Mouse (Mus musculus) thymus, postnatal 36 days (tissue): ENCODE measurements around the gene Man2a1.
"Not testable (repeated sequence)": the region's sequence is repeated elsewhere in the genome, so short reads cannot be mapped to it uniquely, and the experiment has no call there.

ENCODE experiments used
- DNase-seq, 2 experiments: peaks; one replicate each; pipeline ENCODE4 v3.0.0; 2022; ENCODE audit warnings: mixed read lengths in 2 of 2

The Man2a1 gene

GRCm38 (mm10) chr17:64716318-64716717, 115.8 kb downstream of the Man2a1 start:
- DNase-seq: no peak

DNA sequence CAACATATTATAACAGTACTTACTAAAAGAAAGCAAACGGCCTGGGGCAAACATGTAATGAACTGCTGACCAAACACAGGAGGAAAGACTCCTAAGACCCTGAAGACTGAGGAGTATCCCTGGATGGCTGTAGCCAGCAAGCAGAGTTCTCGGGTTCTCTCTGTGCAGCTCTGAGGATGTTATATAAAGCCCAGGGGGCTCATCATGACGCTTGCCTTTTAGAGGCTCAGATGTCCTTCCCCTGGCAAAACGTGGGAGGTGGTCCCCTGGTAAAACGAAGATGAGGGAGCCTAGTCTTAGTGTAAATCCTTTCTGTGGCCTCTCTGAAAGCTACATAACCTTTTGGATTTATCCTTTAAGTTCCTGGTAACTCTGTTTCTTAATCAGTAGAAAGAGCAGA, 119.2 kb downstream of the Man2a1 start:
- DNase-seq: no peak

DNA sequence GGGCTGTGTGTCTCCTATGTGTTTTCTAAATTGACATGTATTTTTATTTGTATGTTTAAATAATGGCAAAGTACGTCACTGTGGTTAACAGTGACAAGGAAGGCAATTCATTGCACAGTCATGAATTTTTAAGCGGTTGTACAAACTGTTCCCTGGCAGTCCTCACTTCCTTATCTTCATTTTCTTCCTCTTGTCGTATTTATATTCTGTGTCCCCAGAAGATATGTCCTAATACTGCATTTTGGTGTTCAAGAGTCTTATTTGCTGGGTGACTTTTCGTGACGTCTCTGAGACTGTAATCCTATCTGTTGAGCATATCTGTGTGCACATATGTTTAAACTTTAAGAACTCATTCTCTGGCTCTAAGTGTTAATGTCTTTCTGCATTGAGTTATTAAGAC, 120.6 kb downstream of the Man2a1 start:
- DNase-seq: no peak

DNA sequence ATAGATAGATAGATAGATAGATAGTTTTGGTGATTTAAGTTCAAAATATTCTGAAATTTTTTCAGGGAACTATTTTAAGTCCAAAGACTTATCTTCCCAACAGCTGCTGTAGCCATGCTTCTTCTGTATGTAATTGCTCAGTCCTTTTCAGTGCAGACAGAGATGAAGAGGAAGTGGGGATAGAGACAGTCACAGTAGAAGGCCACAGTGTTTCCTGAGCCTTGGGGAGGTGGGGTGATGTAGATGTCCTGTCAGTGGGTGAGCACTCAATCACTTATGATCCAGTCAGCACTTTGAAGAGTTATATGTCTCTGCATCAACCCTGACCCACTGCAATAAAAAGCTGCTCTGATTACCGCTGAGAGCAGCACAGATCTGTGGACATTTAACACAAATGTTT, 122.6 kb downstream of the Man2a1 start:
- no peak for DNase-seq

DNA sequence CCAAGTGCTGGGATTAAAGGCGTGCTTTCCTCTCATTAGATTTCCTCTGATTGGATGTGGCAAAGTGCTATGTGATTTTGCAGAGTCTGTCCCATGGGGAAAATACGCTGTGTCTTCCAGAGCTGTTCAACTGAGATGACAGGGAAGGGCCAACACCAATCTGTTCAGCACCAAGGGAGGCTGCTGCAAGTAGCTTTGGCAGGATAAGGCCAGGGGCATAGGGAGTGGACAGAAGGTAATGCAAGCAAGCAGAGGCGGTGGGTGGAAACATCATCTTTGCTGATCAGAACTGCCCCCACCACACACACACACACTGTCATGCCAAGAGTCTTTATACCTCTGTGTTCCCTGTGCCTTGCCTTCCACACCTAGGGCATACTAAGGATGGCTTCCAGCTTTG, 124.7 kb downstream of the Man2a1 start:
- DNase-seq: no peak

DNA sequence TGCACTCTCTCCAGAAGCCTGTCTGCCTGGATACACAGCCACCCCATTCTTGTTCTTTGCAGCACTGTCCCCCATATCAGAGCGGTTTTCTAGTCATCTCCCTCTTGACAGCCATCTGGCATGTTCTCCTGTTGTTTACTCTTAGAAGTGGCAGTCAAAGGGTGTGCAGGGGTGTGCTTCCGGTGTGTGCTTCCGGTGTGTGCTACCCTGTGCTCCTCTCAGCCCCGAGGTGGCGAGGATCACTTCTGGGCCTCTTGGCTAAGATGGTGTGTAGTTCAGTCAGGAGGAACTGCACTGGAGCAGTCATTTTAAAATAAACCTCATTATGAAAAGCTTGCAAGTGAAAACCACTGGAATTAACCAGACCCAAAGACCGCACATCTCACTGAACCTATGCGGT, 125.5 kb downstream of the Man2a1 start:
- peak; percentile 51 to 71 for DNase-seq

- DNase-seq: no peak
Measured at GRCm38 (mm10) chr17:64735492-64735891, 135.0 kb downstream of the Man2a1 start.

- DNase-seq: no peak
Measured at GRCm38 (mm10) chr17:64737918-64738317, 137.4 kb downstream of the Man2a1 start.

GRCm38 (mm10) chr17:64739129-64739528, 138.6 kb downstream of the Man2a1 start:
- no peak for DNase-seq

DNA sequence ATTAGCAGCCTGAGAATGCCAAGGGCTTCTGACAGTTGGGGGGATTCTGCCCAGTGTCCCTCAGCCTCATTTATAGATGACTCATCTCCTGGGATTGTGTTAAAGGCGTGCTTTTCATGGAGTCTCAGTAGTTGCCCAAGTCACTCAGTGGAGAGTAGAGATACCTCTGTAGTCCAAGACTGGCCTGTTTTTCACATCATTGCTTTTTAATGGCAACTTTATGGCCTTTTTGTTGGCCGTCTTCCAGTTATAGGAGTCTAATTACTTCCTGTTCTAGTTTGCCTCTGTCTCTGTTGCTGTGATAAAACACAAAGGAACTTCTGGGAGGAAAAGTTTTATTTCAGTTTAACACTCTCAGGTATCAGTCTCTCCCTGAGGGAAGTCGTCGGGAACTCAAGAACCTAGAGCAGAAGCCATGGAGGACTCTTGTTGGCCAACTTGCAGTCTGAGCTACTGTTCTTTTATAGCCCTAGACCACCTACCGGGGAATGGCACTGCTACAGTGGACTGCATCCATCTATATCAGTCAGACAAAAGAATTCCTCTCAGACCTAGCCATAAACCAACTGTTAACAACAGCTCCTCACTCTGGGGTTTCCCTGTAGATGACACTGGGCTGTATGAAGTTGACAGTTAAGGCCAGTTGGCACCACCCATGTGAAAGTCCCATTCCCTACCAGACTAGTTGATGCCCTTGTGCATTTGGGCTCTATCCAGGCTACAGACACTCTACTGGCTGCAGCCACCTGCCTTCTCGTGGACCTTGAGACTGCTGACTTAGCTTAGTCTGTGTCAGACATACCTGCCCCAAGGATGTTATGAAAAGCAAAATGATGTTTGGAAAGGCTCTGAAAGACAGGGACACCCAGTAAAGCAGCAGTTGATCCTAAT, 142.4 kb downstream of the Man2a1 start:
- DNase-seq: no peak

- no peak for DNase-seq
Measured at GRCm38 (mm10) chr17:64743606-64744300, 143.2 kb downstream of the Man2a1 start.

- DNase-seq: no peak
Measured at GRCm38 (mm10) chr17:64746637-64747225, 146.2 kb downstream of the Man2a1 start.

- DNase-seq: no peak
Measured at GRCm38 (mm10) chr17:64747461-64747860, 146.9 kb downstream of the Man2a1 start.

DNA sequence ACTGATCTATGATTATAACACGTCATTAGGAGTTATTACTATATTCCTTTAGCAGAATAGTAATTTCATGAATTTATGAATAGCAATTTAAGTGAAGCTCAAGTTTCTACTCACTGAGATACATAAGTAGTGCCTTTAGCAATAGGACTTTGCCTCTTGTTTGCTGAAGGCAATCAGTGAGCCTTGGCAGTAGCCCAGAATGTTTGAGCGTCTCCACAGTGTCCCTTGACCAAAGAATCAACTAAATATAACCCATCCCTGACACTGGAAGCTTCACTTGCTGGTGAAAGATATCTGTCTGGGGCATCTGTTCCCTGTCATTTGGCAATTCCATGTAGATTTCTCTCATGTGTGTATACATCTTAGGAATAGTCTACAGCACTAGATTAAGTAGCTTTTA, 147.6 kb downstream of the Man2a1 start:
- no peak for DNase-seq

GRCm38 (mm10) chr17:64749146-64749545, 148.6 kb downstream of the Man2a1 start:
- no peak for DNase-seq

GRCm38 (mm10) chr17:64751249-64751648, 150.7 kb downstream of the Man2a1 start:
- DNase-seq: no peak

DNA sequence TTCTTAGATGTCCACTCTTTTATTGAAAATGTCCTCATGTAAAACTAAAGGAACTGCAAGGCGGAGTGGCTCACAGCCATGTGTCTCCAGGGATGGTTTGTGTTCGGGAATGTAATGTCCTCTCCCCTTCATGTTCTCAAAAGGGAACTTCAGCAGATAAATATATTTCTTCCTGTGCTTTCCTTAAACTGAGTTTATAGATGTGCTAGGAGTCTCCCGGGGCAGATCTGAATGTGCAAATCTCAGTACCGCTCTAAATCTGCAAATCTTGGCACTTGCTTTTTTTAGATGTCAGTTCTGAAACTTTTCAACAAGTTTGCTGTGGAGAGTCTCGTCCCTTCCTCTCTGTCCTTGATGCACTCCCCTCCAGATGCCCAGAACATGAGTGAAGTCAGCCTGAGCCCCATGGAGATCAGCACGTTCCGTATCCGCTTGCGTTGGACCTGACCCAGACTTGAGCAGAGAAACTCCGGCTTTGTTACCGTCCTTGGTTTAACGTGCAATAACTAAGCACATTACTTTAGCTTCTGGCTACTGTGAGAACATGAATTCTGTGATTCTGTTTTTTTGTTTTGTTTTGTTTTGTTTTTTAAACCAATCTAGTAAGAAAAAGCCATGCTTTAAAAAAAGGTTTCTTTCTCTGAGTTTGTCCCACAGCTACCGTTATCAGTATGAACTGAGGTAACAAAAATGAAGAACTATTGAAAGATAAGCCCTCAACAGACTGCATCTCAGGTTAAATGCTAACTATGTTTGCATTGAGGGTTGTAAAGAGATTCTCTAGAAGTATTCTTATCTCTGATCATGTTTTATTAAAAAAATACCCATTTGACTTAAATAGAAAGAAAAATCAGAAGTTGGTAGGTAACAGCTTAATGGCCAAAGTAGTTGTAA, 151.8 kb downstream of the Man2a1 start:
- DNase-seq: no peak

GRCm38 (mm10) chr17:64753507-64753906, 153.0 kb downstream of the Man2a1 start:
- no peak for DNase-seq

GRCm38 (mm10) chr17:64754142-64754863, 153.8 kb downstream of the Man2a1 start:
- DNase-seq: peak; percentile 22 to 24

DNA sequence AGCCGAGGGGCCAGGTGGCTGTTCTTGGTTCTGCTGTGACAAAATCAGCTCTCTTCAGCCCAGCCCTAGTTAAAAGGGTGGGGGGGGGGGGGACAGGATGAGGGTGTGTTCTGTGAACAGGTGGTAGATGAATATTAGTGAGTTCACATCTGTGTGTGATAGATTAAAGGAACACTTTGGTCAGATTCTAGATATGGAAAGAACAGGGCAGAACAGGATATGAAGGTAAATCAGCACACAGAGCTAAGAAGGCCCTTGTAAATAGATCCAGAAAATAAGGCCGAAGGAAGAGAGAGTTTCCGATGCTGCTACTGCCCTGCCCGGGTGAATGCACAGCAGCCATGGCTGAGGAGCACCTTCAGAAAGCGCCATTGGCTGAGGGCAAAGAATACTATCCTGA, 154.7 kb downstream of the Man2a1 start:
- DNase-seq: no peak

- not testable (repeated sequence) for DNase-seq
Measured at GRCm38 (mm10) chr17:64762651-64763050, 162.1 kb downstream of the Man2a1 start.

GRCm38 (mm10) chr17:64763491-64763890, 163.0 kb downstream of the Man2a1 start:
- DNase-seq: no peak
